Mouse (Mus musculus) embryonic stem cell, embryonic (primary cell): ENCODE measurements at regions not wholly inside any gene's neighbourhood (a gene's known extent, or its start where the extent isn't known, plus 50 kb on each side); places are given as distances from the start of the nearest gene placed in this dataset.

Experiments
- CTCF ChIA-PET, 4 experiments: fragments of 300-600 bp in 2 of 4; fragments of 350-600 bp in 2 of 4; sonication (Branson Sonifier 250); formaldehyde crosslinking; loops; one replicate each; lab custom pipeline; 2022; ENCODE audit warnings: inconsistent platforms in 2 of 4; lab: Charles Lee
- POLR2A ChIA-PET, 4 experiments: fragments of 300-600 bp in 2 of 4; fragments of 350-600 bp in 2 of 4; sonication (Branson Sonifier 250); formaldehyde crosslinking; loops; one replicate each; lab custom pipeline; 2022; ENCODE audit warnings: antibody characterized with exemption in 4 of 4, inconsistent platforms in 1 of 4; lab: Charles Lee

GRCm38 (mm10) chr10:37907731-37908130, 769.0 kb upstream of the Marcks start:
- ChIA-PET CTCF (no interaction called here), POLR2A (no interaction called here)

DNA sequence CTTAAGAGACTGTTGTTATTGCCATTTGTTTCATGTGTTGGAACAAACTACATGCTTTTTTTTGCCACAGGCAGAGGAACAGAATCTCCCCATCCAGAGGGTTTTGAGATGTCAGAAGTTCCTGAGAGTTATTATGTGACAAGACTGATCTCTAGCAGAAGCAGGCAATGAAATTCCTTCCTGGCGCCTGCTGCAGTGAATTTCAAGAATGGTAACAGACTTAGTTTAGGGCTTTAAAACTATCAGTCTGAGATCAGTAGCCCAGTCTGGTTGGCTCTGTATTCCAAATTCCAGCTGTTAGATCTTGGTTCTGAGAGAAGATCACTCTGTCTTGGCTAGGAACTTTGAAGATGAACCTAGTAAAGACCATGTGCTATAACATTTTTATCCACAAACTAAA, 749.2 kb upstream of the Marcks start:
- CTCF ChIA-PET = no interaction called here

DNA sequence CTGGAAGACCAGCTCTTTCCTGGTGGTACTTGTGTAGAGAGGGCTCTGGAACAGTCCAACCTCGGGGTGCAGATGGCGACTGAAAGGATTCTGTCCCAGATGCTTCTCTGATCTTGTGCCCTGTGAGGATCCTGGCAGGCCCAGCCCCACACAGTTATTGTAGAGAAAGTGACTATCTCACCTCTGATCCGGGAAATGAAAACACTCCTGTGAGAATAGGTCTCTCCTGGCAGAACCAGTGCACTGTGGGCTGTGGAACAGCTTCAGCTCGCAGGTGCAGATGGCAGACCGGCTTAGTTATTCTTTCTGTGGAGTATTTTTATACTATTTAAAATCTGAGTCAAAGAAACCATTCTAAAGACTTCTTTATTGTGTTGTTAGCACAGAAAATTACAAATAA, 742.1 kb upstream of the Marcks start:
- ChIA-PET CTCF (no interaction called here), POLR2A (no interaction called here)

More for the DNA sequence above, 749.2 kb upstream of the Marcks start:
- POLR2A ChIA-PET = no interaction called here

GRCm38 (mm10) chr10:37873925-37874324, 735.2 kb upstream of the Marcks start:
- ChIA-PET POLR2A (no interaction called here), CTCF (no interaction called here)

GRCm38 (mm10) chr10:37861001-37861400, 722.3 kb upstream of the Marcks start:
- ChIA-PET POLR2A (no interaction called here), CTCF (no interaction called here)

- ChIA-PET POLR2A (no interaction called here), CTCF (no interaction called here)
Measured at GRCm38 (mm10) chr10:37849291-37849846, 710.6 kb upstream of the Marcks start.

GRCm38 (mm10) chr10:37842820-37843219, 704.1 kb upstream of the Marcks start:
- ChIA-PET CTCF (no interaction called here), POLR2A (no interaction called here)

- POLR2A ChIA-PET = no interaction called here
- CTCF ChIA-PET = no interaction called here
Measured at GRCm38 (mm10) chr10:37841842-37842241, 703.1 kb upstream of the Marcks start.

- POLR2A ChIA-PET = no interaction called here
- CTCF ChIA-PET = no interaction called here
Measured at GRCm38 (mm10) chr10:37837721-37838120, 699.0 kb upstream of the Marcks start.

GRCm38 (mm10) chr10:37813026-37813425, 674.3 kb upstream of the Marcks start:
- ChIA-PET POLR2A (interaction anchor here in 2 of 4 experiments (0.7 kb wide), 3 partner anchors 325 to 1742 kb away, joined by 3 to 6 read pairs (median 5); no protein-coding TSS in a partner anchor), CTCF (no interaction called here)

DNA sequence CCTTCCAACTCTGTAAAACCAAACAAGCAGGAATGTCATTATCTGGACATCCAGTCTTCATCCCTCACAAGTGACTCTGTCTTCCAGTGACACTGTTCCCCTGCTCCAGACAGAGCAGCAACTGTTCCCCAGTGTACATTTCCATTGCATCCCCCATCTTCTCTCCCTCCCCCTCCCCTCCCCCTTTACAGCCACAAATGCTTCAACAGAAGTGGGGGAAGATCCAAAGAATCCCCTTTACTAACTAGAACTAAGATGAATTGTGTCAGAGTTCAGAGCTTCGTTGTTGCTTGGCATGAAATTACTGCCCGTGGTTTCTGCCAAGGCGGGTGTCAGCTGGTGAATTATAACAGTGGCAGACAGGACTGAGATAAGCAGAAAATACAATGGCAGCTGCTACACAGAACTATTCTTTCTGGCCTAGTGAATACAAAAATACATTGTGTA, 673.7 kb upstream of the Marcks start:
- POLR2A ChIA-PET = interaction anchor here in 2 of 4 experiments (0.7 kb wide), 3 partner anchors 324 to 1742 kb away, joined by 3 to 6 read pairs (median 5); no protein-coding TSS in a partner anchor
- CTCF ChIA-PET = interaction anchor here in 1 of 4 experiments (0.7 kb wide), 1 partner anchor 117 kb away, joined by 3 read pairs; no protein-coding TSS in a partner anchor

DNA sequence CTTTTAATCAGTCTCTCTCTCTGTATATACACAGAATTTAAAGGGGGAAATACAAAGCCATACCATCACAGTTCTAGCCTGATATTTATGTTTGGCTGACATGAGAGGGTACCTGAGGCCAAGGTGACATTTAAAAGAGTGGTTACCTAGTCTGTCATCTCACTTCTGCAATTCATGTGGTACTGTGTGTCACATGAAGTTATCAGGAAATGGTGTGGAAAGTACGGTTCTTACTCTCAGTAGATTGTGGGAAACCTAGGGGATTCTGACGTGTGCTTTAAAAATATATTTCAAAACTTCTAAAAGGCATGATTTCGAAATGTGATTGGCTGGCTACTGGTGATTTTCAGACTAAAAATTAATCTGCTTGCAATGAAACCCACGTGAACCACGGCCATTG, 673.1 kb upstream of the Marcks start:
- POLR2A ChIA-PET = no interaction called here
- CTCF ChIA-PET = interaction anchor here in 1 of 4 experiments (0.7 kb wide), 1 partner anchor 117 kb away, joined by 3 read pairs; no protein-coding TSS in a partner anchor

DNA sequence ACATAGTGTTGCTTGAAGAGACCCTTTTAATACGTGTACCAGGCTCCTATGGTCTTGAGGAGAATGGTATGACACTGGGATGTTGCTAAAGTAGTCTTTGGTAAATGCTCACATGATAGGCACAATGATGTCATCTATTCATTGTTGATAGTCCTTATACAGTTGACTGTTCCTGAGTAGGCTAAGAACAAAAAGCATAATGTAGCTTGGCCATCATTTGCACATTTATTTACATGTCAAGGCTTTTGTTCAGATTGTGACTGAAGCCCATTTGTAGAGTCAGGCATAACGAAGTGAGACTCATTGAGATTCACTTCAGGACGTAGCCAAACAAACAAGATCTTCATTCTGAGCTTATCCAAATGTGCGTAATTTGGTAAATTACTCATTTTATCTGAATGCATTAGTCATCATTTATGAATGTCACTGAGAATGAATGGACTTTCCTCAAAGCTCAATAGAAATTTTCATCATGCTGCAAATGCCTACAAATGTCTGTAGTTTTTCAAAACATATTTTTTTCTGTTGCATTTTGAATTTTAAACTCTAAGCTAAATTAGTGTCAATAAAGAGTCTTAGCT, 664.6 kb upstream of the Marcks start:
- CTCF ChIA-PET = no interaction called here
- POLR2A ChIA-PET = interaction anchor here in 1 of 4 experiments (0.6 kb wide), 1 partner anchor 886 kb away, joined by 3 read pairs; no protein-coding TSS in a partner anchor

- POLR2A ChIA-PET = no interaction called here
Measured at GRCm38 (mm10) chr10:37799397-37799796, 660.7 kb upstream of the Marcks start.

DNA sequence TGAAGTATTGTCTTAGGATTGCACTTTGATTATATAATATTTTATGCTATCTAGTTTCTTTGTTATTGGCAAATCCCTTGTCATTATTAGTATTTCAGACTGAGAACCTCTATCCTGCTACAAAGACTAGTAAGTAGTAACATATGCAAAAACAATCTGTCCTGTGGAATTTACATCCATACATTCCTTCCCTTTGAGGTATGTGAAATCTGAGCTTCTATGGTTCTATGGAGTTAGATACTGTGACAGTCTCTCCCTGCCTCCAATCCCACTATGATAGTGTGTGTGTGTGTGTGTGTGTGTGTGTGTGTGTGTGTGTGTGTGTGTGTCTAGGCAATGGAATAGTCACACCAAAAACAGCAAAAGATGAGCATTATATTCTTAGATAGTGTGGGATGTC, 659.6 kb upstream of the Marcks start:
- ChIA-PET POLR2A (no interaction called here), CTCF (no interaction called here)

More at GRCm38 (mm10) chr10:37799397-37799796, 660.7 kb upstream of the Marcks start:
- CTCF ChIA-PET = no interaction called here

- CTCF ChIA-PET = no interaction called here
Measured at GRCm38 (mm10) chr10:37797701-37798100, 659.0 kb upstream of the Marcks start.

DNA sequence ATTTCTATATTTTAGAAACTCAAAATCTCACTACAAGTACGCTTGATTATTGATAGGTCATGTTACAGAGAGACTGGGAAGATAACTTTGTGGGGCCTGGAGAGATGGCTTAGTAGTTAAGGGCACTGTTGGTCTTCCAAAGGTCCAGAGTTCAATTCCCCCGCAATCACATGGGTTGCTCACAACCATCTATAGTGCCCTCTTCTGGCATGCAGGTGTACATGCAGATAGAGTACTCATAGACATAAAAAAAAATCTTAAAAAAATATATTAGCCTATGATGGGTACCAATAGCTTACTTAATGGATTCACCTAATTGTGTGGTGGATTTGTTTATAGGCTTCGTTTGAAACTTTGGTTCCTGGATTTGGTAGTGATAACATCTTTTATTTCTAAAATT, 654.2 kb upstream of the Marcks start:
- ChIA-PET CTCF (interaction anchor here in 1 of 4 experiments (1.0 kb wide), 1 partner anchor 718 kb away, joined by 3 read pairs; no protein-coding TSS in a partner anchor), POLR2A (no interaction called here)

More at GRCm38 (mm10) chr10:37797701-37798100, 659.0 kb upstream of the Marcks start:
- POLR2A ChIA-PET = no interaction called here

DNA sequence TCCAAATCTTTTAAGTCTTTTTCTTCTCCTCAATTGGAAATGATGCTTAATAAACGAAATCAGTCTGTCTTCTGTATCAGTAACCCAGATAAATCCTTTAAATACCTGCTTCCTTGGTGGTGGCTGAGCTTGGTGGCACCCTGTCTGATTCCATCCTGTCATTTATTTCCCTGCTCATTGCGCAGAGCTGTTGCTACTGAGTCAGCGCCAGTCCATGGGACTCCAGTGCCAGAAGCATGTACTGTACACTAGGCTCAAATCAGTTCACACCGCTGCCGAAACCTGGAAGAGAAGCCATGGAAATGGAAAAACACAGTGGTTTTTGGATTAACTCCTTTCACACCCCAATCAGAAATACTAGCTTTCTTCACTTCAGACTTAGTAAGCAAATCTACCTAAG, 649.3 kb upstream of the Marcks start:
- ChIA-PET CTCF (no interaction called here), POLR2A (no interaction called here)

DNA sequence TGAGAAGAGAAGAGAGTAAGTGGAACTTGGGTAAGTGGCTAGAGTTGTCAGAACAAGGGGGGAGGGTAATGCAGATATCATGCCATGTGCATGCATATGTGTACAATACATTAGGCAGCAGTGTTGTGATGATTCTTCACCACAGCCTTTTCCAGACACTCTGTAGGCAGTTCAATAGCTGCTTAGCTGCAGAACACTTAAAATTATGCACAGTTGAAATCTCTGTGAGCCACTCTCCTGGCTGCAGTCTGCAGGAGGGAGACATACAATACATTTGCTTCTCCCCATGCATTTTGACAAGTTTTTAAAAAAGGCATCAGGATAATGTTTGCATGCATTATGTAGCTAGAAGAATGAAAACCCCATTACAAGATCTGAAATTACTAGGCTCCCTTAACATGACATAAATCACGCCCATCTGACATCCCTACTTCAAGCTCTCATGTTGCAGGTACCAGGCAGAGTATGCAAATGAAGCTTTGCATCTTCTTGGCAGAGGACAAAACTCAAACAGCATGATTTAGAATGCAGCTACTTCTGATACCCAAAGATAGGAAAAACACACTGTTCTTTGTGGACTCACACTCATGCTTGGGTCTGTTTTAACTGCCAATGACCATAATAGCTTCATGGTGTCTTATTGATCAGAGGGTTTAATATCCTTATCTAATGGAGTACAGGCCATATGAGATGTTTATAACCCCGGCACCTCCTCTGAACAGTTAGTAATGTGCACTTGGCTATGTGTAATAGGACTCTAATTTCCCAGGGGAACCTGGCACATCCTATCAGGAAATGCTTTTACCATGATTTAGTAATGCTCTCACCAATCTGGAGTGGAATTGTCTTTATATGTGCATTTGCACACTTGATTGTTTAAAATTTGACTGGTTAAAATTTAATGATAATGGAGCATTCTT, 640.9 kb upstream of the Marcks start:
- ChIA-PET POLR2A (no interaction called here), CTCF (interaction anchor here in 1 of 4 experiments (0.6 kb wide), 1 partner anchor 645 kb away, joined by 3 read pairs; no protein-coding TSS in a partner anchor)
